Mouse (Mus musculus): ENCODE data around the gene Nr6a1.

DNA sequence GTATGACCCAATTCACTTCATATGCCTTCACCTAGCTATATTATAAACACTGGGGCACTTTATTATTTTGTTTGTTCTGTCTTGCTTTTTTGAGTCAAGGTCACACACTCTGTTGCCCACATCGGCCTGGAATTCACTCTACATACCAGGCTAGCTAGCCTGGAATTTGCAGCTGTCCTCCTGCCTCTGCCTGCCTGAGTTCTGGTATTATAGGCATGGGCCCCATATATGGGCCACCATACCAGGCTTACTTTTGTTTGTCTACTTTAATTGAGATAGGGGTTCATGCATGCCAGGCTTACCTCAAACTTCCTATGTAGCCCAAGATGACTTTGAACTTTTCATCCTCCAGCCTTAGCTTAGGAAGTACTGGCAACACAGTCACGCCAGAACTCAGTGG lies 14.4 kb upstream of the Nr6a1 start:
- TF ChIP-seq CTCF (IDR thresholded peaks at IDR 0.05; ENCODE audit: low read depth, low read length) (no peak), POLR2A (IDR thresholded peaks at IDR 0.05; ENCODE audit: extremely low read depth, insufficient read depth, low read length) (no peak)
